Mouse (Mus musculus) urinary bladder, postnatal 36 days (tissue): Measurements from ENCODE around the gene Mcu.

ENCODE experiments used
- DNase-seq, 2 experiments: peaks; one replicate each; pipeline ENCODE4 v3.0.0; 2022; ENCODE audit warnings: low spot score in 2 of 2, mixed read lengths in 1 of 2

Gene Mcu

DNA sequence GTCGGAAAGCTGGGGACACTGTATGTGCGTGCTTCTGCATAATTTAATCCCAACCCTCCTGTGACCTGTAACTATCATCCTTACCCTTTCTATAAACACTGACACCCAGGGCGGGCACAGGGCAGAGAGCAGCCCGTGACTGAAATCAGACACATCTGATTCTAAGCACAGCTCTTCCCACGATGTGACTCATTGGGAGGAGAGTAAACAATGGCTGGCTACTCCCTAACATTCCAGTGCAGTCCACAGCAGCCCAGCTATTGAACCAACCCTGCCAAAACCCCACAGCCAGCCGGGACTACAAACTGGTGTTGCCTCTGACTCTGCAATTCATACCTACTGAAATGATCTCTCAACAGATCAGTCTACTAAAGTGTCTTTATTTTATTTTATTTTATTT lies 78.9 kb downstream of the Mcu start:
- peak; percentile 26 to 36 for DNase-seq

- no peak for DNase-seq
Measured at GRCm38 (mm10) chr10:59532256-59532655, 84.2 kb downstream of the Mcu start.

GRCm38 (mm10) chr10:59527819-59528218 lies 88.7 kb downstream of the Mcu start:
- DNase-seq = no peak

DNA sequence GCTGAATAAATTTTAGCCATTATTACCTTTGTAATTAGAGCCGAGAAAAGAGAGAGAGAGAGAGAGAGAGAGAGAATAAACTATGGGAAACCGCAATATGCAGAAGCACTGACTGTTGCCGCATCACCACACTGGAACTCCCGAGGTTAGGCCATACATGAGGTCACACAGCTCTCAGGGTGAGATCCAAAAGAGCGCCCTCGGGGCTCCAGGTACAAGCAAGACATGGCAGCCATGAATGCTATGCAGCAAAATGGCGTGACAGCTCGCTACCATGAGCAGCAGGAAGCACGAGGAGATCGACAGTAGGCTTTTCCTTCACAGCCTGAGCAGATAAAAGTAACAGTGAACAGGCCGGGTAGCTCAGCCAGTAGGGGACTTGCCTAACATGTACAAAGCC lies 89.2 kb downstream of the Mcu start:
- DNase-seq = no peak

DNA sequence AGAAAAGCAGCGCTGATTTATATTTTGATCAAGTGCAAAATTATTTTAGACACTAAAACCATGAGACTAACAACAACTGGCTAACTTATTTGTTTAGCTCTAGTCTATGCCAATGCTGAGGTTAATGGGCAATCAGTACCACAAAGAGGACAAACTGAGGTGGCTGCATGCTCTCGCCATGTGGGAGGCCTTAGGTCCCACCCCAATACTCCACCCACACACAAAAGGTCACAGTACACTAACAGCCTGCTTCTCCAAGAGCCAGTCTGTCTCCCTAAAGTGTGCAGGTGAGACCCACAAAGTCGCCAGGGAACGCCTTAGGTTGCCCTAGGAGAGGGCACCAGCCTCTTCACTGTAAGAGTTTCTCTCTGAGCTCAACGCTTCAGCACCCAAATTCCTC lies 91.8 kb downstream of the Mcu start:
- no peak for DNase-seq

GRCm38 (mm10) chr10:59523826-59524331 lies 92.6 kb downstream of the Mcu start:
- no peak for DNase-seq

GRCm38 (mm10) chr10:59520701-59521100 lies 95.8 kb downstream of the Mcu start:
- no peak for DNase-seq

GRCm38 (mm10) chr10:59519411-59519810 lies 97.1 kb downstream of the Mcu start:
- DNase-seq = no peak

GRCm38 (mm10) chr10:59517201-59517600 lies 99.3 kb downstream of the Mcu start:
- no peak for DNase-seq

- peak in 1 of 2 experiments; percentile 22 for DNase-seq
Measured at GRCm38 (mm10) chr10:59514739-59515464, 101.6 kb downstream of the Mcu start.

DNA sequence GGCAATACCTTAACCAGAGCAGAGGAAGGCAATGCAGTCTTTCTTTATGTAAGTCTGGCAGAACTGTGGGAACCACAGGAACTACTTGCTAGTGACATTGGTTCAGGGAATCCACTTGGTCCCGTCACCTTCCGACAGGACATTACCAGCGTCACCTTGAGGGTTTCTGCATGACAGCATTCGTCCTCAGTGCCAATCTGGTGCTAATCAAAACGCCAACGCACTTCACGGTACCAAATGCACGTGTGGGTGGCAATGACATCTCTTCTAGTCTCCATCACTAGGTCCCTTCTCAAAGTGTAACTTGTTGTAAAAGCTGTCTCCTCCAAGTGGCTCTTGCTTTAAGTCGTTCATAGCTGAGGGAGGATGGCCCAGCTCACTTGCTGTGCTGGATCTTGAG lies 104.3 kb downstream of the Mcu start:
- DNase-seq = no peak

GRCm38 (mm10) chr10:59511427-59511963 lies 105.0 kb downstream of the Mcu start:
- DNase-seq = no peak

DNA sequence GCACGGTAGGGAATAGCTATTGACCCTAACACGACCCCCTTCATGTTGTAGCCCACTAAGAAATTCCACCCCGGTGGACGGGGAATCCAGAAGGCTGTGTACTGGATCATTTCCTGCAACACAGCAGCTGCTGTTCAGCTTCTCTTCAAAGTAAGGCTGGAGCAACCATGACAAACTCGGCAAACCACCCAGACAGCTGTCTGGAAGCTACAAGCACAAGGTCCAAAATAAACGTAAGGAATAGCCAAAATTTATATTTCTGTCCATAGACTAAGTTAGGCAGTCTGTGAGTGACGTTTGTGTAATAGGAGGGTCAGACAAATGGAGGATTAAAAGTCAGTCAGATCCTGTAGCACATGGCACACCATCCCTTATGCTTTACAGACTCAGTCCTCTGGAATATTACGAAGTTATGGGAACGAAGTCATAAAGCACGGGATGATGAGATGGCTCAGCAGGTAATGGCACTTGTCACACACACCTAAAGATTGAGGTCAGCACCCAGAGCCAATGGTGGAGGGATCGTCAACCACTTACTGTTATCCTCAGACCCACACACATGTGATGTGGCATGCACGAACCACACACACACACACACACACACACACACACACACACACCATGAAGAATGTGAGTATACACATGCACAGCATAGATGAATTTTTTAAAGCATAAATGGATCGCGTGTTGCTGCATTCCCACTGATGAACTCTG lies 105.6 kb downstream of the Mcu start:
- no peak for DNase-seq

- no peak for DNase-seq
Measured at GRCm38 (mm10) chr10:59509197-59509596, 107.3 kb downstream of the Mcu start.

- DNase-seq = no peak
Measured at GRCm38 (mm10) chr10:59506711-59507110, 109.8 kb downstream of the Mcu start.

- DNase-seq = no peak
Measured at GRCm38 (mm10) chr10:59504291-59504690, 112.2 kb downstream of the Mcu start.

DNA sequence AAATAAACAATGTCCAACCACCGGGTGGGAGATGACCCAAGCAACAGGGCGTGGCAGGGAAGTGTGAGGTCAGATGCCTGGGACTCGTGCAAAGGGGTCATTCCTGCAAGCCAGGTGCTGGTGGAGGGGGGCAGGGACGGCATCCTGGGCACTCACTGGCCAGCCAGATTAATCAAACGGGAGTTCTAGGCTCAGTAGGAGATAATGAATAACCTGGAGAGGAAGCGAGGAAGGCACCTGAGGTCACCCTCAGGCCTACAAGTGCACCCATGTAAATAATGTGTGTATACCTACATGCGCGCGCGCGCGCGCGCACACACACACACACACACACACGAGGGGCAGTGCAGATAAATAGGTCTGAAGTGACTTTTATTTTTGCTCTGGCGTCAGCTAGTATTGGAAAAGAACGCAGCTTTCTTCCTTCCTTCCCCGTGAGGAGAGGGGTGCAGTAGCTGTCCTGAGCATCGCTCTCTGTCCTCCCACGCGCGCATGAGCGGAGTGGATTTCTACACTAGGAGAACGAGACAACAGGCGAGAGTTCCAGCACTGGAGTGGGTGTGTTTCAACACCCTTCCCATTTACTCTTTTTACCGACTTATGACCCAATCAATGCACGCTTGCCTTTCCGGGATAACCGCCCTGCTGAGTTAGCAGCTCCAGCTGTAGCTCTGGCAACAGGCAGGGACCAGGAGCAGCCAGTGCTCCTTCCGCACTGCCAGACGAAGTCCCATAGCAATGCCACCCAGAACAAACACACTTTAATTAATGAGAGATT lies 112.9 kb downstream of the Mcu start:
- peak in 1 of 2 experiments; percentile 56 for DNase-seq

GRCm38 (mm10) chr10:59502381-59502780 lies 114.1 kb downstream of the Mcu start:
- DNase-seq = no peak

DNA sequence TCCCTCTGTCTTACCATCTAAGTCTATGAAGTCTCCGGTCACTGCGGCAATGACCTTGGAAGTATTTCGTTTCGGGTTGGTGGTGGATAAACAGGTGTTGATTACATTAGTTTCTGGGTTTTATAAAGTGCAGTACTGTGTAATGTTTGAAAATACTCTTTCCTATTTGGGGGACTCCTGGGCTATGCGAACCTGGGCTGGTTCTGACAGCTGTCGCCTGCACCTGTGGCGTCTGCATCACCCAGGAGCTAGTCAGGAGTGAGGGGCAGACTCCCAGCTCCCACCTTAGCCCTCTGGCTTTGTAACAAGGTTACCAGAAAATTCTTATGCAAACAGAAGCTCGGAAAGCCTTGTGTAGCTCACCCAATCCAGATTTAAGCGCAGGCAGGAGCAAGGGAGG lies 114.7 kb downstream of the Mcu start:
- DNase-seq = no peak

- DNase-seq = no peak
Measured at GRCm38 (mm10) chr10:59500225-59500624, 116.3 kb downstream of the Mcu start.

DNA sequence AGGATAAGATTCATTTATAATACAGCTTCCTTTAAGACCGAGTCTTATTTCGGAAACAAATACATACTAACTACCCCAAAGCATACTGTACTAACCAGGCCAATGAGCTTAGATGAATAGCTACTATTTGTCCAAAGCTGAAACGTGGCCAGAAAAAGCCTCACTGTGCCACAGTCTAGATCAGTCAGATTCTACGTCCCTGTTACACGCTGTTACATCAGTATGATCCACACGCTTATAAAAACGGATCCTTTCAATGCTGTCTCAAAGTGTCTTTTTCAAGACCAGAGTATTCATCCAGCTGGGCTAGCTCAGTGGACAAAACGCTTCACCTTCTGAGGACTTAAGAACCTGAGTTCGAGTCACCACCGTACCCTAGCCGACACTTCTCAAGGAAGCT lies 119.5 kb downstream of the Mcu start:
- DNase-seq = no peak

DNA sequence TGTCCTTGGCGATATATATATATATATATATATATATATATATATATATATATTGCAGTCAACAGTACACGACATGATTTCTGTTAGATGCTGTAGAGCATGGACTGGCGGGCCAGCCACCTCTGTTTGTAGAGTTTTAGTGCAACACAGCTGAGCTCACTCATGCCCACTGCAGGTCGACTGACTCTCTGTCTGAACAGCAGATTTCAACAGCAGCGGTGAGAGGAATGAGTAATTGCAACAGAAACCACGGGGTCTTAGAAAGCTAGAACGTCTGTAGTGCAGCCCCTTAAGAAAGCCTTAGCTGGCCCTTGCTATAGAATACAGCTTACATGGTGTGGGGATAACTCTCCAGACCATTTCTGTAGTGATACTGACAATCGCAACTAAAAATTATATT lies 121.6 kb downstream of the Mcu start:
- no peak for DNase-seq
